Mouse (Mus musculus): ENCODE data around the gene Erg. TPM values are rescaled to one million over a fixed set of nuclear protein-coding genes. Genes with fewer than 3 reads are reported as not detected.

Gene Erg
- total RNA-seq (2015; ENCODE audit: low replicate concordance): 3.8 and 4.0 TPM in 2 replicates
- total RNA-seq (2017; ENCODE audit: low replicate concordance): 6.0 and 9.5 TPM in 2 replicates

- ATAC-seq (replicated peaks; ENCODE audit: low FRiP score, poor library complexity, severe bottlenecking): no peak
Observed at GRCm38 (mm10) chr16:95586311-95586602, at the start of gene Erg. Erg (minus strand) TSS chr16:95586593.

DNA sequence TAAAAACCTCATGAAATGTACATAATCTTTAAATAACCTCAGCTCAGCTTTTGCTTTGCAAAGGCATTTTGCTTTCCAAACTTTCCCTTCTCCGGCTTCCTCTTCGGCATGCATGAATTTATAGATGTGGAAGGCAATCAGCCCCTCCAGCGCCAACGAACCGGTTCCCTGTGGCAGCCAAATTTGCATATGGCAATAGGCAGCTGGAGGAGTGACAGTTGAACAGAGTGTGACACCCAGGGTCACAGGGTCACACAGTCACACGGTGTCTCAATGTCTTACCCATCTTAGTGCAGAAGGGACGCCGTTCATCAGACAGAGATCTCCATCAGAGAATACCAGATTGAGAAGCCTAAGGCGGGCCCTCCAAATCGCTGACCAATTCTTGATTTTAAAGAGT is 45.4 kb upstream of the Erg start:
- no peak for ATAC-seq (replicated peaks; ENCODE audit: low FRiP score, poor library complexity, severe bottlenecking)

- no peak for ATAC-seq (replicated peaks; ENCODE audit: low FRiP score, poor library complexity, severe bottlenecking)
Observed at GRCm38 (mm10) chr16:95623876-95624770, 37.7 kb upstream of the Erg start.

DNA sequence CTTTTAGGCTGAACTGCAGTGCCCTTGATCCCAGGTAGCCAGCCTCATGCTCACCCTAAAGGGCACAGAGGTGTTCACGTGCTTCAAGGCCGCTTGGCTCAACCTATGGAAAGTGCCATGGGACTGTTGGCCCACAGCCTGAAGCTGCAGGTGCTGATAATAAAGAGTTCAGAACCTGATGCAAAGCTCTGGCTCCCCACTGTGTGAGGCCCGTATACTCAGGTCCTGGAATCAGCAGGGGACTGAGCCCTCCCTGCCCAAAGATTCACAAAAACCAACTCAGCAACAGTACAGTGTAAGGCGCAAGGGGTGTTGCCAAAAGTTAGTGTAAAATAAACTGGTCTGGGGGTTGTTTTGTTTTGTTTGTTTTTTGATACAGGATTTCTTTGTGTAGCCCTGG is 36.7 kb upstream of the Erg start:
- no peak for ATAC-seq (replicated peaks; ENCODE audit: low FRiP score, poor library complexity, severe bottlenecking)

GRCm38 (mm10) chr16:95619859-95620325 is 33.5 kb upstream of the Erg start:
- ATAC-seq (replicated peaks; ENCODE audit: low FRiP score, poor library complexity, severe bottlenecking): no peak

- no peak for ATAC-seq (replicated peaks; ENCODE audit: low FRiP score, poor library complexity, severe bottlenecking)
Observed at GRCm38 (mm10) chr16:95618206-95618605, 31.8 kb upstream of the Erg start.

DNA sequence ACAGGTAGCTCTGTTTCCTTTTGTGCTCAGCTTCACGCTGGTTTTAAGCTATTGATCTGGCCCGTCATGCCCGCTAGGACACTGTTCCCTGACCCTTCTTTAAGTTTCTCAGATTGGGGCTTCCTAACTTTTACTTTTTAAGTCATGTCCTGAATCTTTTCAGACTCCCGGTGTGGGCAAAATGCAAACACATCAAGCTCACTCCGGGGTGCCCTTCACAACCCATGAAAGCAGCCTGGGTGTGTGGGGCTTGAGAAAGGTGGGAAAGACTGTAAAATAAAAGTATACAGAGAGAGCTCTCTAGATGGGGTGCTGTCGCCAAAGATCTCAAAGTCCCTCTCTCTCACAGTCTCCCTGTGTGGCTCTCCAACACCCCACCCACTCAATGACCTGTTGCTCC is 31.3 kb upstream of the Erg start:
- no peak for ATAC-seq (replicated peaks; ENCODE audit: low FRiP score, poor library complexity, severe bottlenecking)

GRCm38 (mm10) chr16:95615579-95615978 is 29.2 kb upstream of the Erg start:
- peak; percentile 58; the same call in 1 of the 2 replicates for ATAC-seq (replicated peaks; ENCODE audit: low FRiP score, poor library complexity, severe bottlenecking)

DNA sequence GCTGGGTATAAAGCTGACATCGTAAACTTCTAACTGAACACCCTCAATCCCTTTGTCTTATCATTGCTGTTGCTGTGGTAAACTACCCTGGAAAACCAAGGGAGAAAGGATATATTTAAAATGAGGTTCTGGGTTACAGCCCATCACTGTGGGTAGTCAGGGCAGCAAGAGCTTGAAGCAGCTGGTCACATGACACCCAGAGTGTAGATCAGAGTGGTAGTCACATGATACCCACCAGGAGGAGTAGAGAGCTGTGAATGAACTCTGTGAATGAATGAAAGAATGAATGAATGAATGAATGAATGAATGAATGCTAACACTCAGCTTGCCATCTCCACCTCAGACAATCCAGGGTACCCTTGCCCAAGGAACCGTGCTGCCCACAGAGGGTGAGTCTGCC is 28.1 kb upstream of the Erg start:
- no peak for ATAC-seq (replicated peaks; ENCODE audit: low FRiP score, poor library complexity, severe bottlenecking)

DNA sequence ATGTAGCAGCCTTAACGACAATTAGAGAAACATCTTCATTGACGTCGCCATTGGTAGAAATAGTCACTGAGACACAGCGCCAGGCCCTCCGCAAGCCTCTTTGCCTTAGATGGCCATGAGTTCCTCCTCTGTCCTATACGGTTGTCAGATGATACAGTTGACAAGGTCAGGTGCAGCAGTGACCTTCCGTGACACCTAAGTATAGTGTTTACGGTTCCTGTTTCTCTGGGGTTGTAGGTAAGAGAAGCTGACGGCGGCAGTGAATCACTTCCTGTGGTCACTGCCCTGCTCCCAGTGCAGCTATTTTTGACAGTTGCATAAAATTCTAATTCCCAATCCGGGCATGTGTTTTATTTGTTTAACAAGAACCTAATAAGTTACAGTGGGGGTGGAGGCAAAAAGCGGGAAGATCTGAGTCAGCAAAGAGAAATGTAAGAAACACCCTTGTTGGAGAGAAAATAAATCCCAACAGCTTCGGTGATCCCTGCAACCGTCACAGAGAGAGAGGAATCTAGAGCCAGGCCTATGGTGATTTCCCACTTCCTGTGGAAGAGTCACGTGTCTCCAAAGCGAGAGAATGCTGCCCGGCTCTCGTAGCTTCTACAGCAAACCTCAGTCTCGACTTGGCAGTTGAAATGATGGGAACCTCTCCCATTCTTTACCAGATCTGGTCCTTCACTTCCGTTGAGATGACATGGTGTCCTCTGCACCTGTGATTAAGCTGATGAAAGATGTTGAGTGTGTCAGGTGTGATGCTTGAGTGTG is 25.8 kb upstream of the Erg start:
- ATAC-seq (replicated peaks; ENCODE audit: low FRiP score, poor library complexity, severe bottlenecking): no peak

DNA sequence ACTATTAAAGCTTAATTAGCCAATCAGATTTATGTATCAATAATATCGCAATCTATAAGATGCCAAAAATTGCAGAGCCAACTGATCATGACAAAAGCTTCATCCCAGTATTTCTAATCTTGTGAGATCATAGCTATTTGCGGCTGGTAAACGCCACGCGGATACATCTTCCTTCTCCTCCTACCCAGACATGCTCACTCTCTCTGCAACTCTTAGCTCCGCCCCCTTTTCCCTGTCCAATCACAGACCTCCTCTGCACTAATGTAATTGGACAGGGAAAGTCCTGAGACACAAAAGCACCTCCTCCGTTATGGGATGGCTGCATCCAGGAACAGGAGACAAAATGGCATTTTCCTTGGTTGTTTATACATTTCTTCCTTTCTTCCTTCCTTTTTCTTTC is 22.2 kb upstream of the Erg start:
- no peak for ATAC-seq (replicated peaks; ENCODE audit: low FRiP score, poor library complexity, severe bottlenecking)

DNA sequence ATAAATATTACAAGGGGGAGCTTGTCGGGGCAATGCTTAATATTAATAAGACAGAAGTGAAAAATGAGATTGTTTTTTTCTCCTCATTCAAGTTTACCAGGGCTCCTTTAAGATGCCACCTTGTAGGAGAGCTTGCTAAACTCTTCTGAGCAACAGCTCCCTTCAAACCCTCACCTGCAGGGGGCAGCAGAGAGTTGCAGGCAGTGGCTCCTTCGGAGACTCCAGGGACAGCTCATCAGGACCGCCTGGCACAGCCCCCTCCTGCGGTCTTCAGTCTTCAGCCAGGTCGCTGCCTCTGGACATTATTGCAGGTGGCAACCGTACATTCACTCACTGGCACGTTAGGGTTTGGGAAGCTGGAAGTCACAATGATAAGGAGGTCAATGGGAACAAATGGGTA is 18.9 kb upstream of the Erg start:
- 0 out of 2 replicates have a peak, but pooled peaks have one; percentile 62 for ATAC-seq (replicated peaks; ENCODE audit: low FRiP score, poor library complexity, severe bottlenecking)

DNA sequence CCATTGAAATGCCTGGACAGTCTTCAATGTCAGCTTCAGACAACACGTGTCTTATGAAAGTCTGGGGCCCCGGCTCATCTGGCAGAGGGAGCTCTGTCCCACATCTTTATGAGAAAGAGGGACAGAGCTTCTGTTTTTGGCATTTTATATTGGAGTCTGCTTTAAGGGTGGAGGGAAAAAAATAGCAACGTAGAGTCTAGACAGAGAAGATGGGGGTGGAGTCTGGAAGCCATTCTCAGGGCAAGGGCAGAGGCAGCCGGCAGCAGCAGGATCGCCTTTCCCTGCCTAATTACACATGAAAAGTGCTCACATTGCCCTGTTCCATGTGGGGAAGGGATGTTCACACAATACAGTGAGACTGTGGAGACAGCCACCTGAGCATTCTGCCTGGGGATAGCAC is 16.1 kb upstream of the Erg start:
- no peak for ATAC-seq (replicated peaks; ENCODE audit: low FRiP score, poor library complexity, severe bottlenecking)

GRCm38 (mm10) chr16:95601807-95602206 is 15.4 kb upstream of the Erg start:
- ATAC-seq (replicated peaks; ENCODE audit: low FRiP score, poor library complexity, severe bottlenecking): no peak

GRCm38 (mm10) chr16:95601219-95601580 is 14.8 kb upstream of the Erg start:
- no peak for ATAC-seq (replicated peaks; ENCODE audit: low FRiP score, poor library complexity, severe bottlenecking)

- no peak for ATAC-seq (replicated peaks; ENCODE audit: low FRiP score, poor library complexity, severe bottlenecking)
Observed at GRCm38 (mm10) chr16:95600572-95601218, 14.3 kb upstream of the Erg start.

DNA sequence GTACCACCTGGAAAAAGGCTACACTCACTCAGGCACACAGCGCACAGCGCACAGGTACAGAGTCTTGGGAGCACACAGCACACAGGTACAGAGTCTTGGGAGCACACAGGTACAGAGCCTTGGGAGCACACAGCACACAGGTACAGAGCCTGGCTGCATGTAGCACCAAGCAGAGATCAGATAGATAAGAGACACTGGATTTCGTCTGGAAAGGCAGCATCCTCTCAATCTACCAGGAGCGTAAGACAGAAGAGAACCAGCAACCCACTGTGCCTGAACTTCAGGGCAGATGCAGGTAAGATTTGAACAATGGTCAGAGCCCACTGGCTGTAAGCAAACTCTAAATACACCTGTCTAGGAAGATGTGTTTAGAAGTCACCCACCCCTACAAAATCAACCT is 12.5 kb upstream of the Erg start:
- ATAC-seq (replicated peaks; ENCODE audit: low FRiP score, poor library complexity, severe bottlenecking): no peak

GRCm38 (mm10) chr16:95597578-95597951 is 11.2 kb upstream of the Erg start:
- no peak for ATAC-seq (replicated peaks; ENCODE audit: low FRiP score, poor library complexity, severe bottlenecking)

- ATAC-seq (replicated peaks; ENCODE audit: low FRiP score, poor library complexity, severe bottlenecking): no peak
Observed at GRCm38 (mm10) chr16:95596884-95597577, 10.6 kb upstream of the Erg start.

DNA sequence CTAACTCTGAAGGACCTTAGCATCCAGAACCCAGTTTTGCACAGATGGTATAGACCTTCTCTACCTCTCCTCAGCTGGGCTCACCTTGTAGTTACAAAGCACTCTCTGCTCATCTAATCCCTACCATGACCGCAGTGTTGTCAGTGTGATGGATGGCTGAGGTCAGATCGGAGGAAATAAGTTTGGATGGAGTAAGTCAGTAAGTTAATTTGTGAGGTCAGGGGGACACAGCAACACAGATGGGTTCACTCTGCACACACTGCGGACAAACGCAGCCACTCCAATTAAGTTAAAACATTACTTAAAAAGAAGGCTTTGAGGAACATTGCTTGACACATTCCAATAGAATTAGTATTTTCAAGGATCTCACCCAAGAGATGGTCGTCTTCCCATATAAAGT is 2.5 kb upstream of the Erg start:
- no peak for ATAC-seq (replicated peaks; ENCODE audit: low FRiP score, poor library complexity, severe bottlenecking)

Data from erythroblast, adult 5-6 weeks (primary cell).